Mouse (Mus musculus) heart, embryonic 14.5 days (tissue): Measurements from ENCODE around the gene Mrvi1. TPM values are rescaled to one million over a fixed set of nuclear protein-coding genes. Genes with fewer than 3 reads are reported as not detected.

Source experiments
- ATAC-seq: fragments of 200-750 bp; cut with Nextera tagmentation; 2 replicates; pipeline ENCODE4 v1.8.0; 2017; ENCODE audit warnings: low read depth, moderate TSS enrichment; ENCODE audit not compliant: insufficient number of reproducible peaks, insufficient read depth, low FRiP score
- H3K27ac ChIP-seq, 2 experiments: fragments of 200-500 bp in 1 of 2; fragments of 300-500 bp in 1 of 2; sonication (generic) in 1 of 2; replicated peaks in 1 of 2; 2 replicates each; pipeline ENCODE4 v1.5.1; 2012 to 2014; ENCODE audit warnings: low read depth in 2 of 2, low read length in 2 of 2, control low read depth in 1 of 2, mild to moderate bottlenecking in 1 of 2, mixed read lengths in 1 of 2; ENCODE audit not compliant: control insufficient read depth in 1 of 2, insufficient read depth in 1 of 2
- H3K27me3 ChIP-seq: fragments of 300-500 bp; sonication (generic); 2 replicates; pipeline ENCODE4 v1.6.1; 2014; ENCODE audit warnings: mild to moderate bottlenecking, low read length, control low read depth; ENCODE audit not compliant: control insufficient read depth, insufficient read depth
- H3K36me3 ChIP-seq: fragments of 300-500 bp; sonication (generic); 2 replicates; pipeline ENCODE4 v1.6.1; 2014; ENCODE audit warnings: mild to moderate bottlenecking, control low read depth, low read length, mixed read lengths; ENCODE audit not compliant: control insufficient read depth, insufficient read depth
- H3K4me1 ChIP-seq, 2 experiments: fragments of 200-500 bp in 1 of 2; fragments of 300-500 bp in 1 of 2; sonication (generic) in 1 of 2; 2 replicates each; pipeline ENCODE4 v1.6.1; 2012 to 2014; ENCODE audit warnings: low read length in 2 of 2, control low read depth in 1 of 2, mixed read lengths in 1 of 2; ENCODE audit not compliant: control insufficient read depth in 2 of 2, insufficient read depth in 2 of 2
- H3K4me2 ChIP-seq: fragments of 300-500 bp; sonication (generic); 2 replicates; pipeline ENCODE4 v1.6.1; 2014; ENCODE audit warnings: mild to moderate bottlenecking, low read length
- H3K4me3 ChIP-seq, 2 experiments: fragments of 200-500 bp in 1 of 2; fragments of 300-500 bp in 1 of 2; sonication (generic) in 1 of 2; 2 replicates each; pipeline ENCODE4 v1.5.1; 2012 to 2014; ENCODE audit warnings: low read length in 2 of 2, mild to moderate bottlenecking in 2 of 2, control low read depth in 1 of 2, low read depth in 1 of 2, moderate library complexity in 1 of 2; ENCODE audit not compliant: control insufficient read depth in 1 of 2, insufficient read depth in 1 of 2
- H3K9ac ChIP-seq: fragments of 300-500 bp; sonication (generic); 2 replicates; pipeline ENCODE4 v1.6.1; 2014; ENCODE audit warnings: mild to moderate bottlenecking, low read length
- H3K9me3 ChIP-seq: fragments of 300-500 bp; sonication (generic); 2 replicates; pipeline ENCODE4 v1.6.1; 2016; ENCODE audit warnings: low read length, control low read depth; ENCODE audit not compliant: control insufficient read depth
- WGBS: fragments of 180-500 bp; shearing (Covaris S2); extraction: QIAGEN DNeasy Blood & Tissue Kit; methylation state at CpG from one replicate; pipeline ENCODE4 v1.1.7; 2014; 5-methylcytosine and 5-hydroxymethylcytosine counted together
- polyA plus RNA-seq: library from polyadenylated mRNA; unstranded; fragments of >200 nt; fragmentation: Nextera tagmentation; extraction: Ambion mirVana; gene quantifications from 2 replicates; pipeline ENCODE4 v1.2.1, GENCODE M21; 2014

Gene Mrvi1
- polyA plus RNA-seq, 1 experiment from 2014 or later: 6.3 TPM

DNA sequence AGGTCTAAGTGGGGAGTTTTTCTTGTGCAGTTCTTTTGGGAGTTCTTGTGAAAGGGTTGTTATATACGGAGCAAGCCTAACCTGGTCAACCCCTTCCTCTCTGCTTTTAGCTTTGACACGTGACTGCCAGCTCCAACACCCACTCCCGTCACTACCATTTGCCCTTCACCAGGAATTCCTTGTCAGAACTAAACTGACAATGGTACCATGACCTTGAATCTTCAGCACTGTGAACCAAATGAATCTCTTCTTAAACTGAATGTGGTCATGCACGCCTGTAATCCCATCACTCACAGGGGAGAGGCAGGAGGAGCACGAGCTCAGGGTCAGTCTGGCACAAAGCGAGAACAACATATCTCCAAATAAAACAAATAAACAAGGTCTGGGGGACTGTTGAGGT lies 115.1 kb downstream of the Mrvi1 start:
- 78% methylated on average over 6 of the region's 6 CpGs for WGBS
- peaks cover 5% of the 10 kb centered on the region in 2 experiments; a peak in 2 of 4 replicates for H3K4me1 ChIP-seq
- H3K27ac ChIP-seq: no peak overlapping the region
- no peaks in the 10 kb centered on the region for H3K36me3 ChIP-seq
- H3K9ac ChIP-seq: no peak overlapping the region
- no peaks in the 10 kb centered on the region for H3K9me3 ChIP-seq
- no peaks in the 10 kb centered on the region for H3K27me3 ChIP-seq
- no peak for ATAC-seq
- H3K4me2 ChIP-seq: no peak overlapping the region
- no peak overlapping the region for H3K4me3 ChIP-seq

DNA sequence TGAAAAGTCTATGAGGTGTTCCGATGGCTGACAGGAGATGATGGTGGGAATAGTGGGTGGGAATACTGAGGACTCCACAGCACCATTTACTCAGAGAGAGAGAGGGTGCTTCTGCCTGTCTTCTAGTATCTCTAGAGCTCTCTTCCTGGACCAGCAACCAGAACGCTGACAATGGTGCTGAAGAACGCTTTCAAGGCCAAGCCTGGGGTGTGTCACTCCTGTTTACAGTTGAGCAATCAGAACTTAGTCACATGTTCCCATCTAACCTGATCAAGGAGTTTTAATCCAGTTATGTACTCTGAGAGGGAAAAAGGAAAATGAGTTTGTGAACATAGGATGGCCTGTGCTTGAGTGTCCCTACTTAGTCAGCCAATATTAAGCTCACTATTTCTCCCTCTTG lies 116.2 kb downstream of the Mrvi1 start:
- H3K4me3 ChIP-seq: no peak overlapping the region
- 83% methylated on average over 3 of the region's 3 CpGs for WGBS
- no peak overlapping the region for H3K9ac ChIP-seq
- ATAC-seq: no peak
- H3K9me3 ChIP-seq: no peaks in the 10 kb centered on the region
- no peak overlapping the region for H3K4me2 ChIP-seq
- H3K27ac ChIP-seq: no peak overlapping the region
- H3K27me3 ChIP-seq: no peaks in the 10 kb centered on the region
- no peaks in the 10 kb centered on the region for H3K36me3 ChIP-seq
- peaks cover 5% of the 10 kb centered on the region in 2 experiments; a peak in 2 of 4 replicates for H3K4me1 ChIP-seq

DNA sequence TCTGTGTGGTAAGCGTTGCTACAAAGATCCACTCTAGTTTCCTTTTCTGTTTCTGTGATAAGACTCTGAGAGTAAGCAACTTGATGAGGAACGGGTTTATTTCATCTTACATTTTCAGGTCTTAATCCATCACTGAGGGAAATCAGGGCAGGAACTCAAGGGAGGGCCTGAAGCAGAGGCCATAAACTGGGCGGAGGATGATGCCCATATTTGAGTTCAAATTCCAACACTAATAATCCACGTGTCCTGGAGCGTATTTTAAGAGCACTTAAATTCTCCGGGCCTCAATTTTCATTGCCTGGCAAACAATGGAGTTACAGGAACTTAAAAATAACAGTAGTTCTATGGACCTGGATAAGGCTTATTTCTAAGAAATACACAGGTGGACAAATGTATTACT lies 116.7 kb downstream of the Mrvi1 start:
- H3K4me2 ChIP-seq: no peak overlapping the region
- H3K9ac ChIP-seq: no peak overlapping the region
- H3K27ac ChIP-seq: no peak overlapping the region
- H3K4me1 ChIP-seq: peaks cover 5% of the 10 kb centered on the region in 2 experiments; a peak in 2 of 4 replicates
- no peaks in the 10 kb centered on the region for H3K27me3 ChIP-seq
- H3K4me3 ChIP-seq: no peak overlapping the region
- WGBS: 69% methylated on average over 6 of the region's 6 CpGs
- H3K9me3 ChIP-seq: no peaks in the 10 kb centered on the region
- H3K36me3 ChIP-seq: no peaks in the 10 kb centered on the region
- ATAC-seq: no peak

DNA sequence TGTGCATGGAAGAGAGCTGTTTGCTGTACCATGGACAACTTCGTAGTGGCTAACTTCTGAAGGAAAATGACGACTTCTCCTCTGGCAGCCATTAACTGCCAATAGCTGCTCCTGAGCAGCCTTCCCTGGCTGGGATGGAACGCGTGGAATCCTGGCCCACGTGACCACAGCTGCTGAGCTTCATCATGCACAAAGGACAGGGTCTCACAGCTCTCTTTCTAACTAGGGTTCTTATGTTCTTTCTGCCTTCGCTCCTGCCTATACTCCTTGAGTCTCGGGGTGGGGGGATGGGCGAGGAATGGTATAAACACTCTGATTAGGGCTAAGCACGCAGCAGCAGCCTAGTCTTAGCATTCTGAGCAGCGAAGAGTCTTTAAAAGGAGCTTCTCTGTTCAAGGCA lies 117.2 kb downstream of the Mrvi1 start:
- Histone ChIP-seq H3K27ac (peak overlapping the region in 1 of 2 experiments; percentile 58; a peak in 1 of 4 replicates), H3K27me3 (no peaks in the 10 kb centered on the region), H3K4me3 (no peak overlapping the region), H3K4me2 (peak overlapping the region; percentile 16; the same call in 1 of the 2 replicates), H3K4me1 (peaks cover 5% of the 10 kb centered on the region in 2 experiments; a peak in 2 of 4 replicates), H3K9ac (no peak overlapping the region), H3K9me3 (no peaks in the 10 kb centered on the region), H3K36me3 (no peaks in the 10 kb centered on the region)
- peak; percentile 66; the same call in 1 of the 2 replicates for ATAC-seq
- WGBS: 18% methylated on average over 10 of the region's 10 CpGs

DNA sequence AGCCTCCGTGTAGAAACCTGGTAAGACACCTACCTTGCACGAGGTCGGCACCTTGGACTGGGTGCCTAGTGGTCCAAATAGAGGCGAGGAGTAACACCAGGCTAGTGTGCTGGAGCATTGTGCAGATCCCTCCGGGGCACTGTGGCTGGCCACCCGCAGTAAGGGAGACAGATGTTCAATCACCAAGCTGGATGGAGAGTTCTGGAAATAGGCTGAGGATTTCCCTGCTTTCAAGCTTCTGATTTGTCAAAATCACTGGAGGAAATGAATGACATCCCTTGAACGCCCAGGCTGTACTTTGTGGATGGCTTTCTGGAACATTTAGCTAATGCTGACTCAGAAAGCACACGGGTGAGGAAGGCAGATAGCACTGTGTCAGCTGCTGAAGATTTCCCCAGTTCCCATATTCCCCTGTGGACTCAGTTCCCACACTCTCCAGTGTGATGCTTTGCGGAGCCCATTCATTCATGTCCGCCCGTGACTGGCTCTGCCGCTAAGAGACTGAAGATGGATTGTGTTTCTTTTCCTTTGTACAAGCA lies 119.4 kb downstream of the Mrvi1 start, which contains the start of gene Lyve1:
Gene Lyve1 (minus strand): TSS at position 489 of the 539 bp plus-strand sequence.
- WGBS: 71% methylated on average over 12 of the region's 12 CpGs
- ATAC-seq: no peak; the same call in 1 of the 2 replicates
- H3K9ac ChIP-seq: no peak within 1 kb of the TSS
- H3K9me3 ChIP-seq: no peaks in the 10 kb centered on the region
- H3K4me3 ChIP-seq: no peak within 1 kb of the TSS
- peaks cover 5% of the 10 kb centered on the region in 2 experiments; a peak in 2 of 4 replicates for H3K4me1 ChIP-seq
- H3K27me3 ChIP-seq: no peaks in the 10 kb centered on the region
- no peak within 1 kb of the TSS for H3K4me2 ChIP-seq
- H3K36me3 ChIP-seq: no peaks in the 10 kb centered on the region
- no peak within 1 kb of the TSS for H3K27ac ChIP-seq

DNA sequence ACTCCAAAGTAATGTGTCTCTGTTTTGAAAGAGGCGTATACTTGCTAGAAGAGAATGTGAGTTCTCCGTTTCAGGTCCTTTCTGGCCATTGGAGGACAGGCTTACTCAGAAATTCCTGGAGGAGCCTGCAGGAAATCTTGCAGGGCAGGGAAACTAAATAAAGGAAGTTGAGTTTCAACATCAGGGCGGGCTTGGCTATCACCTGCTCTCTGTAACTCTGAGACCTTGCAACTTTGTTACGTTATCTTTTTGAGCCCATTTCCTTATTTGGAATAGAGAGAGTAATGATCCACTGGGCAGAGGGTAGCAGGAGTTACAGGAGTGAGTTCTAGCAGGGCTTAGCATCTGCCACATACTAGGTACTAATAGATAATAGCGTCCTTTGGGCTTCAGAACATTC lies 122.1 kb downstream of the Mrvi1 start:
- H3K4me2 ChIP-seq: 0 out of 2 replicates have a peak overlapping the region, but pooled peaks have one; percentile 6
- no peak overlapping the region for H3K9ac ChIP-seq
- no peaks in the 10 kb centered on the region for H3K9me3 ChIP-seq
- no peaks in the 10 kb centered on the region for H3K36me3 ChIP-seq
- no peaks in the 10 kb centered on the region for H3K27me3 ChIP-seq
- peak overlapping the region in 1 of 2 experiments; percentile 37; a peak in 1 of 4 replicates for H3K27ac ChIP-seq
- H3K4me1 ChIP-seq: peaks cover 3 to 4% of the 10 kb centered on the region in 2 experiments; a peak in 2 of 4 replicates
- no peak for ATAC-seq
- WGBS: 24% methylated on average over 5 of the region's 5 CpGs
- no peak overlapping the region for H3K4me3 ChIP-seq

DNA sequence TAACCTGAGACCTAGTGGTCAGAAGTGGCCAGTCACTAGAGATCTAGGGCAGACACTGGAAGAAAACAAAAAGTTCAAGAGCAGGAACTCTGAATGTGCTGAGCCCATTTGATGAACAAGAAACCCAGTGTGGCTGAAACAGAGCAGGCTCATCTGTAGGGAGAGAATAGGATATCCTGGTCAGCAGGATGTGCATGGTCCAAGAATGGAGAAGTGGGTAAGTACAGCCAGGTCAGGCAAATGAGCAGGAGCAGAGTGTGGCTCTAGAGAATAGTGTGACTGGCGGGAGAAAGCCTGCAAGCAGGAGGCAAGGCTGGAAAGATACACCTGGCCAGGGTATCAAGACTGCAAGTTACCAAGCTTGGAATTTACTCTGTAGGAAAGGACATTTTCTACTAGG lies 126.7 kb downstream of the Mrvi1 start:
- no peak for ATAC-seq
- Histone ChIP-seq H3K4me2 (no peak overlapping the region), H3K4me1 (peaks cover 3 to 4% of the 10 kb centered on the region in 2 experiments; a peak in 2 of 4 replicates), H3K36me3 (no peaks in the 10 kb centered on the region), H3K27me3 (no peaks in the 10 kb centered on the region), H3K9ac (no peak overlapping the region), H3K9me3 (no peaks in the 10 kb centered on the region), H3K27ac (no peak overlapping the region), H3K4me3 (no peak overlapping the region)
- WGBS: 62% methylated on average over 1 of the region's 1 CpGs
